ENCODE assay signal across 12 mouse cellular contexts in genomic region chr11:107283632-107284031, GRCm38 (mm10).
"Had no signal": no experiment of that assay in that cellular context is flagged by ENCODE, and none has a peak within 500 bp of the region (broad histone marks: within the 10 kb centered on the region; RNA-seq: fewer than 3 reads in every experiment).

No protein-coding gene starts in this region.

- H3K4me1 ChIP-seq: stomach, embryonic 15.5 days had no signal

- H3K27me3 ChIP-seq: limb, embryonic 12.5 days; midbrain, embryonic 12.5 days; neural tube, embryonic 13.5 days; stomach, embryonic 15.5 days had no signal

- H3K4me3 ChIP-seq: left cerebral cortex, adult 2 months; limb, embryonic 12.5 days; midbrain, embryonic 12.5 days; neural tube, embryonic 13.5 days; stomach, embryonic 15.5 days had no signal

- H3K36me3 ChIP-seq: midbrain, embryonic 12.5 days; neural tube, embryonic 13.5 days; stomach, embryonic 15.5 days had no signal

- DNase-seq: kidney, postnatal 25 days; lung, adult 18-20 months; right cerebral cortex, postnatal 14 days; thymus, adult 2 months; thymus, postnatal 25 days had no signal

- ATAC-seq: midbrain, embryonic 16.5 days had no signal

- H3K4me2 ChIP-seq: limb, embryonic 12.5 days; midbrain, embryonic 12.5 days; neural tube, embryonic 13.5 days; stomach, embryonic 15.5 days had no signal

- H3K9me3 ChIP-seq: limb, embryonic 12.5 days; midbrain, embryonic 12.5 days; neural tube, embryonic 13.5 days; stomach, embryonic 15.5 days had no signal

- H3K9ac ChIP-seq: limb, embryonic 12.5 days; liver, embryonic 14.5 days; midbrain, embryonic 12.5 days; neural tube, embryonic 13.5 days; stomach, embryonic 15.5 days had no signal

- H3K27ac ChIP-seq: left cerebral cortex, adult 2 months; limb, embryonic 12.5 days; liver, embryonic 14.5 days; midbrain, embryonic 12.5 days; neural tube, embryonic 13.5 days; stomach, embryonic 15.5 days had no signal
